Mouse (Mus musculus) kidney, adult 2 months (tissue): ENCODE measurements around the gene S100a5. TPM values are rescaled to one million over a fixed set of nuclear protein-coding genes. Genes with fewer than 3 reads are reported as not detected.

Experiments
- DNase-seq: peaks from one replicate; pipeline ENCODE4 v3.0.0; 2021
- H3K27ac ChIP-seq: fragments of 200-500 bp; 2 replicates; pipeline ENCODE4 v1.5.1; 2012; ENCODE audit warnings: low read depth, low read length, control low read depth, inconsistent platforms; ENCODE audit not compliant: insufficient read depth
- H3K27me3 ChIP-seq: fragments of 200-500 bp; replicated peaks from 2 replicates; pipeline ENCODE4 v1.6.1; 2012; ENCODE audit warnings: mild to moderate bottlenecking, moderate library complexity, low read length, inconsistent platforms; ENCODE audit not compliant: control insufficient read depth, insufficient read depth
- H3K36me3 ChIP-seq: fragments of 200-500 bp; 2 replicates; pipeline ENCODE4 v1.6.1; 2012; ENCODE audit warnings: mild to moderate bottlenecking, moderate library complexity, low read length, inconsistent platforms; ENCODE audit not compliant: control insufficient read depth, insufficient read depth
- H3K4me1 ChIP-seq: fragments of 200-500 bp; 2 replicates; pipeline ENCODE4 v1.6.1; 2011; ENCODE audit warnings: low read length; ENCODE audit not compliant: control insufficient read depth, insufficient read depth
- H3K4me3 ChIP-seq: fragments of 200-500 bp; 2 replicates; pipeline ENCODE4 v1.5.1; 2011; ENCODE audit warnings: mild to moderate bottlenecking, low read depth, low read length, control low read depth; ENCODE audit not compliant: insufficient read depth
- CTCF ChIP-seq: fragments of 200-500 bp; conservative IDR thresholded peaks from 2 replicates; pipeline ENCODE4 v1.5.1; 2011; ENCODE audit warnings: low read depth, mild to moderate bottlenecking, control low read depth, low read length, moderate library complexity, mixed read lengths; ENCODE audit not compliant: insufficient read depth, insufficient read length
- POLR2A ChIP-seq: fragments of 200-500 bp; IDR thresholded peaks from one replicate; pipeline ENCODE4 v1.6.1; 2011; ENCODE audit warnings: low read depth, low read length, control low read depth
- WGBS: fragments of 180-500 bp; shearing (Covaris S2); methylation state at CpG from one replicate; pipeline ENCODE4 v1.1.7; 2018; 5-methylcytosine and 5-hydroxymethylcytosine counted together
- polyA plus RNA-seq: library from polyadenylated mRNA; depleted of rRNA; stranded (reverse); fragments of >200 nt; gene quantifications from 2 replicates; pipeline ENCODE4 v1.2.3, GENCODE M21; 2012

S100a5 gene
- polyA plus RNA-seq, 1 experiment: not detected

DNA sequence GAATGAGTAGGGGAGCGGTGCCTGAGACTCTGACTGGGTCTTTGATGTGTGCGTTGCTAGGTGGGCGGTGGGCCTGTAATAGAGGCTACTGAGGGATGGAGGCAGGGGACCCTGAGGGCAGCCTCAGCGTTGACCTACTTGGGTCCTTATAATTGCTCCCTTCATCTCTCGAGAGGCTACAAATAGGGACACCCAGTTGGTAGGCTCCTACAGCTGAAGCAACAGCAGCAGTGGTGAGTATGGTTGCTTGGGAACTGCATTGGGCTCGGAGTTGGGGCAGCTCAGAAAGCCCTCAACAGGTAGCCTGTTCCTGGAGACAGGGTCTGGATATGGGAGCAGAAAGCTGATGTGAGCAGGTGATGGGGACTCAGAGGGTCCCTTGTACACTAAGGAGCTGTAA lies 8.3 kb upstream of the S100a5 start:
- H3K27ac ChIP-seq: no peak overlapping the region
- 84% methylated on average over 6 of the region's 6 CpGs for WGBS
- no peaks in the 10 kb centered on the region for H3K36me3 ChIP-seq
- H3K27me3 ChIP-seq: no peaks in the 10 kb centered on the region
- TF ChIP-seq CTCF (no peak), POLR2A (no peak)
- H3K4me1 ChIP-seq: 0 out of 2 replicates have a peak, but pooled peaks cover 3% of the 10 kb centered on the region
- no peak overlapping the region for H3K4me3 ChIP-seq
- no peak for DNase-seq

DNA sequence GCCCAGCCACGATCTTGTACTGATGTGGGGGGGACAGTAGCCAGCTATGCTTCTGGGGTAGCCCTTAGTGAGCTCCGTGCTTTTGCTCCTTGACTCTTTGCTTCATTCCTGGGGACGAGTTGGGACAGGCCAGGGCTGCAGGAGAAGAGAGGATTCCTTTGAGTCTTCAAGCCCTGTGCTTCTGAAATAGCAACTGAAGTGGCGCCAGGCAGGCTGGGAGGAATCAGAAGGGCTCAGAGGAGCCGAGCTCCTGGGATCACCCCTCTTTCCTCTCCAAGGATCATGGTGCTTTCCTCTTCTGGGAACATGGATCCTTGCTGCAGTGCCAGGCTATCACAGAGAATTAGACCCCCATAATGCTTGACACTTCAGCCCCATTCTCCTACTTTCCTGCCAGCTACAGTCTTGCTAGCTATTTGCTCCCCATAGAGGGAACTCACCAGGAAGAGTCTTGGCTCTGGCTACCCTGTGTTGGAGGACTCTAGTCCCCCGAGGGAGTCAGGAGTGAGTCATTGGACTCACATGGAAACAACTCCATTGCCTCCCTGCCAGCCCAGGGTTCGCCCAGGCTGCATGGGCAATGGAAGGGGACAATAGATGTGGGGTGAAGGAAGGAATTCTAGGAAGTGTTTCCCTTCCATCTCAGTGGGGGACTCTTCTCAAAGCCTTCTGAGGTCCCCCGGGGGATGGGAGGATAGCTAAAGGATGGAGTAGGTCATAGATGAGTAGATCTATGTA lies 7.7 kb upstream of the S100a5 start:
- 0 out of 2 replicates have a peak, but pooled peaks cover 3% of the 10 kb centered on the region for H3K4me1 ChIP-seq

DNA sequence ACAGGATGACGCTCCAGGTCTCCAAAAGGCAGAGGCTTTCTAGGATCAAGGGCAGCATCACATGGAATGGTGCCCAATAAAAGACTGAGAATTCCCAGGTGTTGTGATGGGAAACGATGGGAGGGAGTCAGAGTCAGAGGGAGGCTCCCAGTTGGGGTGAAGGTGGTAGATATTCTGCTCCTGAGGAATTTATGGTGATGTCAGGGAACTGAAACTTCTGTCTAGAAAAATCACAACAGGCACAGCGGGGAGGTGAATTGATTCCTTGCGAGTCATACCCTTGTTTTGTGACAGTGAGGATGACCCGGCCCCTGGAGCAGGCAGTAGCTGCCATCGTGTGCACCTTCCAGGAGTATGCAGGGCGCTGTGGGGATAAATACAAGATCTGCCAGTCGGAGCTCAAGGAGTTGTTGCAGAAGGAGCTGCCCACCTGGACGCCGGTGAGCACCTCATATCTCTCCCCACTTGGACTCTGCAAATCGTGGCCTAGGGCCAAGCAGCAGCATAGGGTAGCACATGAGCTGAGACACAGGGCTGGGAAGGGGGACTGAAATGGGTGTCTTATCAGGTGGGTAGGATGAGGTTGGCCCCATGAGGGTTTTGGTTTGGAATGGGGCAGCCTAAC lies 6.7 kb upstream of the S100a5 start, which contains the start of gene Gm42674:
Gm42674 (plus strand) TSS at position 419 of the 625 bp plus-strand sequence.
- Histone ChIP-seq H3K27me3 (no peaks in the 10 kb centered on the region), H3K4me1 (0 out of 2 replicates have a peak, but pooled peaks cover 3% of the 10 kb centered on the region), H3K36me3 (no peaks in the 10 kb centered on the region), H3K4me3 (no peak within 1 kb of the TSS), H3K27ac (no peak within 1 kb of the TSS)
- no peak for TF ChIP-seq POLR2A
- no peak for TF ChIP-seq CTCF
- 82% methylated on average over 11 of the region's 11 CpGs for WGBS
- no peak for DNase-seq

More for the DNA sequence above, 7.7 kb upstream of the S100a5 start:
- H3K4me3 ChIP-seq: no peak overlapping the region
- WGBS: 76% methylated on average over 8 of the region's 8 CpGs
- H3K36me3 ChIP-seq: no peaks in the 10 kb centered on the region
- TF ChIP-seq CTCF (no peak), POLR2A (no peak)
- H3K27me3 ChIP-seq: no peaks in the 10 kb centered on the region
- DNase-seq: no peak
- no peak overlapping the region for H3K27ac ChIP-seq

GRCm38 (mm10) chr3:90603623-90604022 lies 4.7 kb upstream of the S100a5 start, which contains the start of gene S100a4:
Gene S100a4 (plus strand): TSS chr3:90603771.
- 57% methylated on average over 3 of the region's 3 CpGs for WGBS
- H3K36me3 ChIP-seq: no peaks in the 10 kb centered on the region
- TF ChIP-seq CTCF (no peak), POLR2A (no peak)
- no peaks in the 10 kb centered on the region for H3K27me3 ChIP-seq
- no peak within 1 kb of the TSS for H3K4me3 ChIP-seq
- no peak for DNase-seq
- 0 out of 2 replicates have a peak, but pooled peaks cover 3% of the 10 kb centered on the region for H3K4me1 ChIP-seq
- 0 out of 2 replicates have a peak within 1 kb of the TSS, but pooled peaks have one; percentile 33 for H3K27ac ChIP-seq

GRCm38 (mm10) chr3:90604416-90604815 lies 3.9 kb upstream of the S100a5 start:
- 42% methylated on average over 4 of the region's 4 CpGs for WGBS

GRCm38 (mm10) chr3:90605049-90605448 lies 3.3 kb upstream of the S100a5 start:
- Histone ChIP-seq H3K4me3 (no peak overlapping the region), H3K36me3 (no peaks in the 10 kb centered on the region), H3K27ac (no peak overlapping the region), H3K27me3 (no peaks in the 10 kb centered on the region), H3K4me1 (0 out of 2 replicates have a peak, but pooled peaks cover 3% of the 10 kb centered on the region)
- TF ChIP-seq POLR2A (no peak), CTCF (no peak)
- no peak for DNase-seq
- 89% methylated on average over 3 of the region's 3 CpGs for WGBS

More at GRCm38 (mm10) chr3:90604416-90604815, 3.9 kb upstream of the S100a5 start:
- no peak for TF ChIP-seq POLR2A
- no peak for TF ChIP-seq CTCF
- peak; percentile 77 for DNase-seq
- Histone ChIP-seq H3K36me3 (no peaks in the 10 kb centered on the region), H3K27ac (0 out of 2 replicates have a peak overlapping the region, but pooled peaks have one; percentile 33), H3K27me3 (no peaks in the 10 kb centered on the region), H3K4me3 (no peak overlapping the region), H3K4me1 (0 out of 2 replicates have a peak, but pooled peaks cover 3% of the 10 kb centered on the region)

DNA sequence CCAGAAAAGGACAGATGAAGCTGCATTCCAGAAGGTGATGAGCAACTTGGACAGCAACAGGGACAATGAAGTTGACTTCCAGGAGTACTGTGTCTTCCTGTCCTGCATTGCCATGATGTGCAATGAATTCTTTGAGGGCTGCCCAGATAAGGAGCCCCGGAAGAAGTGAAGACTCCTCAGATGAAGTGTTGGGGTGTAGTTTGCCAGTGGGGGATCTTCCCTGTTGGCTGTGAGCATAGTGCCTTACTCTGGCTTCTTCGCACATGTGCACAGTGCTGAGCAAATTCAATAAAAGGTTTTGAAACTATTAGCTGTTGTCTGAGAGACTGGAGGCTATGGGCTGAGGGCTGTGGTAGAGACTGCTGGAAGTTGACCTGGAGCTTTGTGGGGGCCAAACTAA lies 2.6 kb upstream of the S100a5 start:
- WGBS: 86% methylated on average over 2 of the region's 2 CpGs
- TF ChIP-seq POLR2A: no peak
- TF ChIP-seq CTCF: no peak
- H3K4me1 ChIP-seq: 0 out of 2 replicates have a peak, but pooled peaks cover 3% of the 10 kb centered on the region
- H3K27me3 ChIP-seq: no peaks in the 10 kb centered on the region
- no peak overlapping the region for H3K27ac ChIP-seq
- no peak overlapping the region for H3K4me3 ChIP-seq
- H3K36me3 ChIP-seq: no peaks in the 10 kb centered on the region
- DNase-seq: no peak
